Mouse (Mus musculus): ENCODE data around the gene Auts2. TPM values are rescaled to one million over a fixed set of nuclear protein-coding genes. Genes with fewer than 3 reads are reported as not detected.

Auts2 gene
- total RNA-seq, 2 experiments from 2014 or later: 40.8 to 53.0 TPM

DNA sequence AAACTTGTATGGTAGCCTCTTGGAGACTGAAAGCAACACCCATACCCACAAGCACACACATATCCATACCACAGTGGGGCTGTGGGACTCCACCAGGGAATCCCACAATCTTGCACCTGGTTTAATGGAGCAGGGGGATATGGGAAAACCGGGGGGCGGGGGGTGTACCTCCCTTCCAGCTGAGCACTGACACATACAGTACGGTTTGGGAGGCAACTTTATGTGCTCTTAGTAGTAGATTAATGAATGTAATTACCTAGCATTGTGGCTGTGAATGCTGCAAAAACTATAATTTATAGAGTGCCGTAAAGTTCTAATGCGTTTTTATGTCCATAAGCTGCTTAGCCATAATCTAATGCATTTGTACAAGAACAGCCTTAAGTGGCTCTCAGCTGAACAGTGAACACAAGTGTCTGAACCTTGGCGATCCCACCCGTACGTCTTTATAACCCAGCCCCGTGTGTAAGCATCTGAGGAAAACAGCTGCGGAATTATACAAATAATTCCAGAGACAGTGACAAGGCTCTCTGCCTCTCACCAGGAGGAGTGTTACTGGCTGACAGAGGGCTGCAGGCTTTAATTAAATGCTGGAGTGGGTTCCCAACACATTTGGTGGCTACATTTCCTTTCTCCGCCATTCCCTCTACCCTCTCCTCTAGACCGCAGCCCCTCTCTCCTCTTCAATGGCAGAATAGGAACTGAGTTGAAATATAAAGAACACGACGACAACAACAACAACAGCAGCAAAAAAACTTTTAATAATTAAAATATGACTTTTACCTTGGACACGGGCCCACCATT is 268.8 kb downstream of the Auts2 start:
- intact Hi-C loops (cut with DNase I): no loop called here
- DNase-seq: no peak

DNA sequence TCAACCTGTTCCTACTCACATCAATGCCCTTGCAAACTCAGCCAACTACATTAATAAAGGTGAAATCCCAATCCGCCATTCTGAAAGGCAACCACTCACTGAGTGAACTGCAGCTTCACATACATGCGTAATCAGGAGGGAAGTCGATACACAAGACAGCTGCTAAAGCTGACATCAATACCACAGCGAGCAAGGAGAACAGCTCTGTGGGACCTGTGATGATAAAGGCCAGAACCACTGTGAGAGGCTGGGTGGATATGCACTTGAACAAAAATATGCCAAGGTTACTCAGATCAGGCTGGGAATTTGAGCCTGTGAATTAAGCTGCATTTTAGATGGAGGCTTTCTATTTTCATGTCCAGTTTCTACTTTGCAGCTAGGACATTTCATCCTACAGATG is 271.0 kb downstream of the Auts2 start:
- intact Hi-C loops (cut with DNase I): no loop called here
- DNase-seq: no peak

GRCm38 (mm10) chr5:132270896-132271295 is 272.2 kb downstream of the Auts2 start:
- no peak for DNase-seq
- intact Hi-C loops (cut with DNase I): no loop called here

- intact Hi-C loops (cut with DNase I): no loop called here
- DNase-seq: no peak
Measured at GRCm38 (mm10) chr5:132270074-132270473, 273.1 kb downstream of the Auts2 start.

DNA sequence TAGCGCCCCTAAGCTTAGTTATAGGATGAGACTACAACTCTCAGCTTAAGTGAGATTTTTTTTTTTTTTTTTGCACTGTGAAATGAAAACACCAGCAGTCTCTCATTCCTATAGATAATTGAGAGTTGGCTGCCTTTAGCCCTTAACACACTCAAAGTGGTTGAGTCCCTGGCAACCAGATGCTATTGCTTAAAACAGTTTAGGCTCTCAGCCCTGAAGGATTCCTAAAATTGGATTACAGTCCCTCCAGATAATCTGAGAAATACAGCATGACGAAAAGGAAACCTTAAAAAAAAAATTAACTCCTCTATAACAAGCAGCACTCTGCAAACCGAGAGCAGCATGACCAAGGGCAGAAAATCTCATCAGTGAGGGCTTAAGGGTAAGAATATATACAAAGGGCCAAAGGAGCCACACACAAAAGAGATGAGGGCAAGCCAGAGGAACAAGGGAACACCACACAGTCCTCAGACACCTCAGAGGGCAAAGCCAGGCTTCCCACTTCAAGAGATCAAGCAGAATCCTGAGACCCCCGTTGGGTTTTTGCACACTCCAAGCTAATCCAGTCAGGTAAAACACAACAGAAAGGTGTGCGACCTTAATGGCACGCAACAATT is 274.7 kb downstream of the Auts2 start:
- DNase-seq: no peak

DNA sequence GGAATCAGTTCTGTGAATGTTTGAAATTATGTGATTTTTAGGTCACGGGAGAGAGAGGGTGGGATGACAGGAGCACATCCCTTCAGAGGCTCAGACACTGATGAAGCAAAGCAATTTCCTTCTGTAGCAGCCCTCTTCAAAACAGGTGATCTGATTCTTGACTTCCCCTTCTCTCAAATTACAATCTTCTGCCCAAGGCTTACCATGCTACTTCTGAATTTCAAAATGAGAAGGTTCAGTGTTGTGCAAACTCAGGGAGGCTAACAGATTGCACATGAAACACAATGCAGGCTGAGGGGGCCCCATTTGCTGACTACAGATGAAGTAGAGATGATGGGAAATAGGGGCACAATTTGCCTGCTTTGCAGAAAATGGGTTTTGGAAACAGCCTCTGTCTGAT is 278.1 kb downstream of the Auts2 start:
- intact Hi-C loops (cut with DNase I): no loop called here
- no peak for DNase-seq

More for the DNA sequence above, 274.7 kb downstream of the Auts2 start:
- intact Hi-C loops (cut with DNase I): no loop called here

- DNase-seq: no peak
- intact Hi-C loops (cut with DNase I): no loop called here
Measured at GRCm38 (mm10) chr5:132261750-132262149, 281.4 kb downstream of the Auts2 start.

DNA sequence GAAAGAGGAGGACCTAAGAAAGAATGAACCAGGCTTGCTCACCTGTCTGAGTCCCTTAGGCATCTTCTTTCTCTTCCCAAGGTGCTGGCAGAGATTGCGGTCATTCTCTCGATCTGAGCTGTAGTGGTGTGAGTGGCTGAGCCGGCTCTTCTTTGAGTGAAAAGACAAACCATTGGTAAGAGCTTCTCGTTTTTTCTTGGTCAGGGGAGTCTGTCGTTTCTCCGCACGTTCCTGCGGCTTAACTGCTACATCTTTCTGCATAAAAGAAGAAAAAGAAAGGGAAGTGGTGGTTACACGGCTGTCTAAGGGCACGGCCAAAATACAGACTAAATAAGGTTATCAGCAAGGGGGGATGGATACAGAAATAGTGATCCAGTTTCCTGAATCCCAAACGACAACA is 284.3 kb downstream of the Auts2 start:
- intact Hi-C loops (cut with DNase I): no loop called here
- DNase-seq: no peak

DNA sequence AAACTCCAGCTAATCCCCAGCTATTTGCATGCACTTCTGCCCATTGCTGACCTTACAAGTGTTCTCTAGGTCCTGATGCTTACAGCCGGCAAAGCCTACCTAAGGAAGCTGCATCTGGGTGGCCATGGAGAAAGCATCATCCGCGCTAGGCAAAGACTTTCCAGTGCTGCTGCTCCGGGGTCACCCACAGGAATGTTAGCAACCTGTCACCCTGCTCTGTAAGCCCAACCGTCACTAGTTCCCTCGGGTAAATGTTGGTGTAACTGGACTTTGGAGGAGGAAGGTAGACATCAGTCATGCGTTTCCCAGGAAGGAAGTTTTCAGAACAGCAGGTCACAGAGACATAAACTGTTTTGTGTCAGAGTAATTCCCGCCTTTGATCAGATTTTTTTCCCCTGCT is 287.6 kb downstream of the Auts2 start:
- intact Hi-C loops (cut with DNase I): no loop called here
- no peak for DNase-seq

DNA sequence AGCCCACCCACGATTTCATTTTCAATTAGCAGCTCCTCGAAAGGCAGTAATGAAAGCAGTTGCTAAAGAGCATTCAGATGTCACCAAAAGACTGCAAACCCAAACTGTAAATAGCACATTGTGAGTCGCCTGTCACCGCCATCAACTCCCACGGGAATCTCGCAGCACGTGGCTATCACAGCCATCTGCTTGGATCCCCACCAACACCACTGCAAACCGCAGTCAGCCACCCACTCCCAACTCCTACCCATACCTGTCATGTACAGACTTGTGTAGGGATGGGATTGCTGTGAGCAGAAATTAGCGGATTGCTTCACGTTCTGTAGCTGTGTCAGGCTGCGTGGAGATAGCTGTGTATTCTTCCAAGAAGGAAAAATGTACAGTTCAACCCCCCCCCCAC is 293.6 kb downstream of the Auts2 start:
- DNase-seq: peak in 1 of 2 experiments; percentile 8
- intact Hi-C loops (cut with DNase I): no loop called here

- no peak for DNase-seq
- intact Hi-C loops (cut with DNase I): no loop called here
Measured at GRCm38 (mm10) chr5:132248069-132248468, 295.1 kb downstream of the Auts2 start.

GRCm38 (mm10) chr5:132235460-132235859 is 307.7 kb downstream of the Auts2 start:
- intact Hi-C loops (cut with DNase I): loop anchor here (5.0 to 10.0 kb wide), 4 partner anchors 962 to 1829 kb away; no protein-coding TSS in a partner anchor
- no peak for DNase-seq

DNA sequence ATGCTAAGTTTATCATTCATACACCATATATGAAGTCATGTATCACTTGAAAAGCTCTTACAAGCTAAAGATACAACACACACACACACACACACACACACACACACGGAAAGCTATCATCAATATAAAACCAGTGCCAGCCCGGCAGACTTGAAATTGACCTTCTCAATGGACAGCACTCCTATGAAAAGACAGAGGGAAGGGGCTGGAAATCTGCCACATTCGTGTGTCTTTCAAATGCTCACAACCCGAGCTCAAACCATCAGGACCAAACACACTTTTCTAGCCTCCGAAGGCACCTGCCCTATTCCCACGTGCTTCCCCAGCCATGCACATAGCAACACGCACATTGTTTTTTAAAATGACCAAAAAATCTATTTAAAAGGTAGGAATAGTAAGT is 308.7 kb downstream of the Auts2 start:
- intact Hi-C loops (cut with DNase I): loop anchor here (5.0 to 10.0 kb wide), 4 partner anchors 1353 to 1830 kb away; no protein-coding TSS in a partner anchor
- no peak for DNase-seq

- DNase-seq: peak; percentile 78 to 81
- intact Hi-C loops (cut with DNase I): loop anchor here (2.0 to 10.0 kb wide), 5 partner anchors 311 to 1833 kb away; partner anchors contain the start of gene Auts2
Measured at GRCm38 (mm10) chr5:132231280-132232047, 311.7 kb downstream of the Auts2 start.

DNA sequence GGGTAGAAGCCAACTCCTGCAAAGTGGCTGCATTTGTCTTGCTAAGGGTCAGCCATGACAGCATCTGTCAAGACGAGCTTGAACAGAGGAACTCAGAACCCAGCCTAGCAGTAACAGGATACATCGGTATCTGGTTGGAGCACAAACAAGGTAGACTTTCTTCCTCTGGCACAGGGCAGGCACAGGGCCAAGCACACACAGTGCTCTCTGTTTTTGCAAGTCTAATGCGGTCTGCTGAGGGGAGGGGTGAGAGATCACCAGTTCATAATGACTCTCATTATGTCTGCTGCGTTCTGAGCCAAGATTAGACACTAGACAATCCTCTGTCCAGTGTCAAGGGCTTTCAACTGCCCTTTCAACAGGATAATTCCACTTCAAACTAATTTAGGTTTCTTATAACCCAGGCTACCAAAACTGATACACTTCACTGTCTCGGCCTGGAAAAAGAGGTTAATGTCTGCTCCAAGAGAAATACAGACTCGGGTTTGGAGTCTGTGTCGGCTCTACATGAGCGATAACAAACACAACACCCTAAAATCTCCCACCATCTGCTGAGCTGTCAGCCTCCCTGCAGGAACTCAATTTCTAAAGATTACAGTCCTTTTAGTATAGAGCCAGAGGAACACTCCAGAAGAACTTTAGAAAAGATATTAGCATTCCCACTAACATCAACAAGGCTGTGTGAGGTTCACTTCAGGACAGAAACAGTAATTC is 313.3 kb downstream of the Auts2 start:
- DNase-seq: peak; percentile 58 to 67
- intact Hi-C loops (cut with DNase I): loop anchor here (2.0 to 10.0 kb wide), 6 partner anchors 313 to 1835 kb away; partner anchors contain the start of gene Auts2

DNA sequence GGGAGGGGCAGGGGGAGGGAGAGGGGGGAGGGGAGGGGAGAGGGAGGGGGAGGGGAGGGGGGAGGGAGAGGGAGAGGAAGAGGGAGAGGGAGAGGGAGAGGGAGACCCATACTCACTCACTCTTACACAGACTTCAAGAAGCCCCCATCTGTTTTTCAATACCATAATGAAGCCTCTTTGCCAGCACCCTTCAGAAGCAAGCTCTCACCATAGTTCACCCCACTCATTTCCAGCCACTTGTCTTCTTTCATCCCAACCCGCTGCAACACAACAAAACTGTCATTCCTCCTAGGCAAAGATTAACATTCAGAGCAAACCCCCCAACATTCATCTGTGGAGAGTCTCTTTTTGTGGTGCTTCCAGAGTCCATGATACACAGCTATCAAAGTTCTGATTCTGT is 314.1 kb downstream of the Auts2 start:
- intact Hi-C loops (cut with DNase I): loop anchor here (5.0 kb wide), 1 partner anchor 697 kb away; no protein-coding TSS in a partner anchor
- DNase-seq: no peak

GRCm38 (mm10) chr5:132220376-132220930 is 322.7 kb downstream of the Auts2 start:
- intact Hi-C loops (cut with DNase I): no loop called here
- DNase-seq: no peak

GRCm38 (mm10) chr5:132216143-132216542 is 327.0 kb downstream of the Auts2 start:
- DNase-seq: no peak
- intact Hi-C loops (cut with DNase I): no loop called here

DNA sequence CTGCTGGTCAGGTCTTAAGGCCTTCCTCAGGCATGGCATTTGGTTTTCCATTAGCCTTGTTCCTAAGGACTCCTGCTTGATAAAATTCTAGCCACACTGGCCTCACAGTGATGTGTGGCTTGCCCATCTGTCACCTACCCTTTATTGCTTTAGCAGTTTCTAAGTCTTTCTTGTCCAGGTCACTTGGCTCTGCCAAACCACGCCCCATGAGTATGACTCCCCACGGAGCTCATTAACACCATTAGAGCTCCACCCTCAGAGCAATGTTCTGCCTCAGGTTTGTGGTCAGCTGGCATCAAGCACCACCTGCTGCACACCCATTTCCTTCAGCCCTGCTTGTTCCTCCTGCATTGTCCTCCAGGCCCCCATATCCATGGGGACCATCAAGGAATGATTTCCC is 330.7 kb downstream of the Auts2 start:
- intact Hi-C loops (cut with DNase I): no loop called here
- DNase-seq: no peak

DNA sequence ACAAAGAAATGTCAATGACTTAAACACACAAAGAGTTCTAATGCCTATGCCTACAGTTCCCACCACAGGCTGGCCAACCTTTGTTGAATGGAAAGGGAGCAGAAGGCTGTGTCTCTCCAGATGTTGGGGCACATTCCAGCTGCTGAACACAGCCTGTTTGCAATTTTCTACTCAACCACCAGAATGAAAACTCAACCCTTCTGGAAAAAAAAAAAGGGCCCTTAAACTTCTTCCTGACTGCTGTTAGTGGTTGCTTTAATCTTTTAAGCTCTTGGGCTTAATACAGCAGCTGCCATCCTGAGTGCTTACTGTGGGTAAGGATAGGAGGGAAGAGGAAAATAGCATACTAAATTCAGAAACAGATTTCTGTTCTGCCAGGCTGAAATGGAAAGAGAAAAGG is 333.4 kb downstream of the Auts2 start:
- no peak for DNase-seq
- intact Hi-C loops (cut with DNase I): no loop called here
